Mouse (Mus musculus) CH12.LX (cell line): ENCODE measurements at regions not wholly inside any gene's neighbourhood (a gene's known extent, or its start where the extent isn't known, plus 50 kb on each side); places are given as distances from the start of the nearest gene placed in this dataset.

Experiments used
- DNase-seq: peaks from one replicate; pipeline ENCODE4 v3.0.0-alpha.2; 2013; ENCODE audit errors: extremely low read depth
- H3K27ac ChIP-seq: 2 replicates; pipeline ENCODE4 v1.5.1; 2012; ENCODE audit warnings: low read depth, mild to moderate bottlenecking, control low read depth, moderate library complexity; ENCODE audit not compliant: insufficient read depth
- H3K27me3 ChIP-seq: replicated peaks from 2 replicates; pipeline ENCODE3; 2012; ENCODE audit warnings: inconsistent platforms
- H3K36me3 ChIP-seq, 2 experiments: replicated peaks in 1 of 2; 2 replicates each; pipeline versions ENCODE3 to v1.6.1; 2012; ENCODE audit warnings: inconsistent platforms in 1 of 2, low read length in 1 of 2, mild to moderate bottlenecking in 1 of 2, mixed read lengths in 1 of 2, moderate library complexity in 1 of 2; ENCODE audit not compliant: control insufficient read depth in 1 of 2, insufficient read depth in 1 of 2
- H3K4me1 ChIP-seq, 2 experiments: 2 replicates each; pipeline ENCODE4 v1.6.1; 2012; ENCODE audit warnings: inconsistent platforms in 1 of 2, moderate library complexity in 1 of 2; ENCODE audit not compliant: insufficient read depth in 2 of 2, control insufficient read depth in 1 of 2
- H3K4me2 ChIP-seq: 2 replicates; pipeline ENCODE4 v1.6.1; 2012; ENCODE audit warnings: low read depth, mild to moderate bottlenecking, control low read depth; ENCODE audit not compliant: poor library complexity, insufficient read depth, severe bottlenecking
- H3K4me3 ChIP-seq, 3 experiments: fragments of 150-350 bp in 1 of 3; sonication (generic) in 1 of 3; replicated peaks in 1 of 3; 2 replicates each; pipeline versions ENCODE3 to v1.5.1; 2011 to 2012; ENCODE audit warnings: low read depth in 2 of 3, low read length in 2 of 3, mild to moderate bottlenecking in 2 of 3, moderate library complexity in 2 of 3, control low read depth in 1 of 3, improper control_type of control experiment in 1 of 3, inconsistent platforms in 1 of 3, mixed read lengths in 1 of 3; ENCODE audit not compliant: poor library complexity in 1 of 3
- H3K79me2 ChIP-seq: replicated peaks from 2 replicates; pipeline ENCODE4 v1.6.1; 2012; ENCODE audit warnings: mild to moderate bottlenecking, moderate library complexity; ENCODE audit not compliant: control insufficient read depth, poor library complexity, insufficient read depth, severe bottlenecking; ENCODE audit errors: extremely low read depth
- H3K9ac ChIP-seq: 2 replicates; pipeline ENCODE4 v1.6.1; 2012; ENCODE audit warnings: low read depth, mild to moderate bottlenecking, control low read depth, moderate library complexity; ENCODE audit not compliant: insufficient read depth
- H3K9me3 ChIP-seq: replicated peaks from 2 replicates; pipeline ENCODE3; 2012; ENCODE audit warnings: low read length, inconsistent platforms, mixed read lengths
- BHLHE40 ChIP-seq: IDR thresholded peaks from 2 replicates; pipeline ENCODE4 v1.6.1; 2011; ENCODE audit warnings: mild to moderate bottlenecking, low read depth, low read length, improper control_type of control experiment
- CTCF ChIP-seq, 2 experiments: IDR thresholded peaks in 1 of 2; conservative IDR thresholded peaks in 1 of 2; 2 replicates each; pipeline ENCODE4 v1.5.1; 2011 to 2012; ENCODE audit warnings: low read depth in 2 of 2, low read length in 2 of 2, improper control_type of control experiment in 1 of 2, inconsistent platforms in 1 of 2, mild to moderate bottlenecking in 1 of 2, moderate library complexity in 1 of 2
- IRF4 ChIP-seq: IDR thresholded peaks from 2 replicates; pipeline ENCODE4 v1.6.1; 2014; ENCODE audit warnings: low read depth, mild to moderate bottlenecking, inconsistent platforms, low read length, improper control_type of control experiment
- JUND ChIP-seq: conservative IDR thresholded peaks from 2 replicates; pipeline ENCODE4 v1.6.1; 2011; ENCODE audit warnings: low read depth, low read length, improper control_type of control experiment
- MAX ChIP-seq: IDR thresholded peaks from 2 replicates; pipeline ENCODE4 v1.6.1; 2011; ENCODE audit warnings: low read length, improper control_type of control experiment
- MAZ ChIP-seq: IDR thresholded peaks from 2 replicates; pipeline ENCODE4 v1.6.1; 2012; ENCODE audit warnings: low read depth, mild to moderate bottlenecking, inconsistent platforms, low read length, improper control_type of control experiment, moderate library complexity
- MEF2A ChIP-seq: IDR thresholded peaks from 2 replicates; pipeline ENCODE4 v1.6.1; 2014; ENCODE audit warnings: low read depth, mild to moderate bottlenecking, inconsistent platforms, low read length, improper control_type of control experiment, borderline replicate concordance
- MXI1 ChIP-seq: IDR thresholded peaks from 2 replicates; pipeline ENCODE4 v1.6.1; 2011; ENCODE audit warnings: mild to moderate bottlenecking, low read depth, low read length, improper control_type of control experiment
- NELFE ChIP-seq: IDR thresholded peaks from 2 replicates; pipeline ENCODE4 v1.6.1; 2011; ENCODE audit warnings: low read depth, low read length, improper control_type of control experiment
- NRF1 ChIP-seq: IDR thresholded peaks from 2 replicates; pipeline ENCODE4 v1.6.1; 2014; ENCODE audit warnings: low read depth, mild to moderate bottlenecking, inconsistent platforms, low read length, improper control_type of control experiment, moderate library complexity
- PAX5 ChIP-seq: IDR thresholded peaks from 2 replicates; pipeline ENCODE4 v1.6.1; 2012; ENCODE audit warnings: low read length, inconsistent platforms, mixed read lengths
- POLR2AphosphoS2 ChIP-seq: IDR thresholded peaks from 2 replicates; pipeline ENCODE4 v1.6.1; 2011; ENCODE audit warnings: low read depth, low read length, improper control_type of control experiment
- RAD21 ChIP-seq: IDR thresholded peaks from 2 replicates; pipeline ENCODE4 v1.6.1; 2011; ENCODE audit warnings: low read depth, mild to moderate bottlenecking, low read length, improper control_type of control experiment, moderate library complexity
- SIN3A ChIP-seq: IDR thresholded peaks from 2 replicates; pipeline ENCODE4 v1.6.1; 2012; ENCODE audit warnings: low read length, improper control_type of control experiment, inconsistent platforms
- SMC3 ChIP-seq: IDR thresholded peaks from 2 replicates; pipeline ENCODE4 v1.6.1; 2011; ENCODE audit warnings: low read depth, low read length, improper control_type of control experiment
- TBP ChIP-seq: conservative IDR thresholded peaks from 2 replicates; pipeline ENCODE4 v1.6.1; 2011; ENCODE audit warnings: low read depth, low read length, improper control_type of control experiment
- TCF12 ChIP-seq: IDR thresholded peaks from 2 replicates; pipeline ENCODE4 v1.6.1; 2014; ENCODE audit warnings: low read depth, mild to moderate bottlenecking, inconsistent platforms, low read length, improper control_type of control experiment
- UBTF ChIP-seq: IDR thresholded peaks from 2 replicates; pipeline ENCODE4 v1.6.1; 2012; ENCODE audit warnings: low read depth, mild to moderate bottlenecking, inconsistent platforms, low read length, improper control_type of control experiment, moderate library complexity
- USF1 ChIP-seq: IDR thresholded peaks from 2 replicates; pipeline ENCODE4 v1.6.1; 2014; ENCODE audit warnings: low read depth, mild to moderate bottlenecking, inconsistent platforms, low read length, improper control_type of control experiment
- ZMIZ1 ChIP-seq: IDR thresholded peaks from 2 replicates; pipeline ENCODE4 v1.6.1; 2012; ENCODE audit warnings: low read depth, mild to moderate bottlenecking, inconsistent platforms, low read length, improper control_type of control experiment
- dilution Hi-C: fragments of 300-500 bp; cut with MboI; formaldehyde crosslinking; loops from 2 replicates; pipeline ENCODE4 v1.14.3; 2020; ENCODE audit warnings: low sequenced_read_pairs; ENCODE audit not compliant: extremely low pct_unique_long_range_greater_than_20kb, extremely low pct_ligation_motif_present
- in situ Hi-C: fragments of 300-500 bp; cut with MboI; formaldehyde crosslinking; loops from 3 replicates; pipeline ENCODE4 v1.14.3; 2019; ENCODE audit warnings: low sequenced_read_pairs, low pct_ligation_motif_present, low pct_unique_long_range_greater_than_20kb, mixed read lengths

- peak; percentile 29 for TF ChIP-seq BHLHE40
- TF ChIP-seq MXI1, result no peak
- TF ChIP-seq USF1, result no peak
- TF ChIP-seq SMC3, result no peak
- TF ChIP-seq ZMIZ1, result no peak
These were observed 933.3 kb upstream of the Cited2 start (continued) for GRCm38 (mm10) chr10:16789641-16790243.

- Histone ChIP-seq H3K4me2 (no peak overlapping the region), H3K27ac (no peak overlapping the region), H3K9me3 (no peaks in the 10 kb centered on the region), H3K9ac (no peak overlapping the region), H3K36me3 (no peaks in the 10 kb centered on the region), H3K27me3 (no peaks in the 10 kb centered on the region), H3K4me1 (no peaks in the 10 kb centered on the region), H3K79me2 (no peaks in the 10 kb centered on the region), H3K4me3 (no peak overlapping the region)
- DNase-seq, result no peak
- TF ChIP-seq TCF12, result no peak
- no peak for TF ChIP-seq TBP
- no peak for TF ChIP-seq MXI1
- no peak for TF ChIP-seq MEF2A
- TF ChIP-seq POLR2AphosphoS2, result no peak
- no peak for TF ChIP-seq UBTF
- TF ChIP-seq SIN3A, result no peak
- no peak for TF ChIP-seq MAZ
- TF ChIP-seq JUND, result no peak
- no peak for TF ChIP-seq CTCF (conservative IDR thresholded peaks at IDR 0.05 in 1 of 2, IDR thresholded peaks at IDR 0.05 in 1 of 2; ENCODE audit: low read depth in 2 of 2, low read length in 2 of 2)
- TF ChIP-seq MAX, result no peak
- no peak for TF ChIP-seq NRF1
- no peak for TF ChIP-seq PAX5
- no peak for TF ChIP-seq NELFE
- no peak for TF ChIP-seq RAD21
- no peak for TF ChIP-seq USF1
- no peak for TF ChIP-seq IRF4
- in situ Hi-C loops (no loop called here), dilution Hi-C loops (no loop called here)
These were observed 919.0 kb upstream of the Cited2 start for GRCm38 (mm10) chr10:16803978-16804377.

GRCm38 (mm10) chr10:16810716-16811115, 912.3 kb upstream of the Cited2 start:
- DNase-seq, result no peak
- Histone ChIP-seq H3K27me3 (no peaks in the 10 kb centered on the region), H3K4me2 (no peak overlapping the region), H3K36me3 (no peaks in the 10 kb centered on the region), H3K79me2 (no peaks in the 10 kb centered on the region)
- dilution Hi-C loops, result no loop called here
- TF ChIP-seq PAX5, result no peak
- TF ChIP-seq ZMIZ1, result no peak
- TF ChIP-seq, all 38 proteins: peak for 0
- in situ Hi-C loops, result no loop called here
- Histone ChIP-seq H3K9ac (no peak overlapping the region), H3K4me3 (no peak overlapping the region), H3K9me3 (no peaks in the 10 kb centered on the region), H3K4me1 (peaks cover 0 to 4% of the 10 kb centered on the region in 2 experiments; a peak in 2 of 4 replicates), H3K27ac (no peak overlapping the region)
